Mouse (Mus musculus) c-Kit-positive CD71-positive TER-119-negative erythroid progenitor cells, embryonic 14.5 days (primary cell): ENCODE results near the gene Zzz3.

ENCODE experiments used
- DNase-seq: peaks from one replicate; pipeline ENCODE4 v3.0.0-alpha.2; 2013; ENCODE audit warnings: low read depth

The Zzz3 gene

DNA sequence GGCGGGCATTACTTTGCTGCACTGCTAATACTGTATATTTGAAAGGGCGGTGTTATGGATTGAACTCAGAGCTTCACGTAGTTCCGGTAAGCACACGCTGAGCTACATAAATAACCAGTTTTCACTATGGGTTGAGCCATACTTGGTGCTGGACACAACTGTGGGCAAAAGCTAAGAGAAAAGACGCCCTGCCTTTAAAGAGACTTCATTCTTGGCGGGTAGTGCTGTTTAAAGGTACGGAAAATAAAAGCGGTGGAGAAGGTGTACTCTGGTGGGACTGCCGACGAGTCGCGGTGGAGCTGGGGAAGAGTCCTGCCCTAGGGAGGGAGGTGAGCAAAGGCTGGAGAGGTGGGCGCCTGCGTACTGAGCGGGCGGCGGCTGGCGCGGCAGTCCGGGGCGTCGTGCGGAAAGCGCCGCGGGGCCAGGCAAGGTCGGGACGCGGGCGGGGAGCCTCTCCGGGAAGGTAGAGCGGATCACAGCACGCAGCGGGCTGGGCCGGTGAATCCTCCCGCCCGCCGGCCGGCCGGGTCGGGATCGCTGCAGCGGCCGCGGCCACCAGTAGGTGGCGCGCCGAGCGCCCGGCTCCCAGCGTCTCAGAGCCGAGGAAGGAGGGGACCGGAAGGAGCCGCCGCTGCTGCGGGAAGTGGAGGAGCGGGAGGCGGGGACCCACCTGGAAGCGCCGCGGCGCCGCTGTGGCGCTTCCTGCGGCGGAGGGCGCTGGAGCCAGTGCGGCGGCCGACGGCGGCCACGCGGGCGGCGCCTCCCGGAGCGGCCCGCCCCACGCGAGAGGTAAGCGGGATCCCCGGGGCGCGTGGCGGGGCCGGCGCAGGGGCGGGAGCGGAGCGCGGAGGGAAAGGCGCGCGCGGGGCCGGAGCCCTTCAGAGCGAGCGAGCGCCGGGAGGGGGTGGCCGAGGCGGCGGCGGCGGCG lies at the start of gene Zzz3:
Gene Zzz3, plus strand, starts transcription at position 124 of the 928 bp plus-strand sequence.
- DNase-seq, result peak; percentile 69

DNA sequence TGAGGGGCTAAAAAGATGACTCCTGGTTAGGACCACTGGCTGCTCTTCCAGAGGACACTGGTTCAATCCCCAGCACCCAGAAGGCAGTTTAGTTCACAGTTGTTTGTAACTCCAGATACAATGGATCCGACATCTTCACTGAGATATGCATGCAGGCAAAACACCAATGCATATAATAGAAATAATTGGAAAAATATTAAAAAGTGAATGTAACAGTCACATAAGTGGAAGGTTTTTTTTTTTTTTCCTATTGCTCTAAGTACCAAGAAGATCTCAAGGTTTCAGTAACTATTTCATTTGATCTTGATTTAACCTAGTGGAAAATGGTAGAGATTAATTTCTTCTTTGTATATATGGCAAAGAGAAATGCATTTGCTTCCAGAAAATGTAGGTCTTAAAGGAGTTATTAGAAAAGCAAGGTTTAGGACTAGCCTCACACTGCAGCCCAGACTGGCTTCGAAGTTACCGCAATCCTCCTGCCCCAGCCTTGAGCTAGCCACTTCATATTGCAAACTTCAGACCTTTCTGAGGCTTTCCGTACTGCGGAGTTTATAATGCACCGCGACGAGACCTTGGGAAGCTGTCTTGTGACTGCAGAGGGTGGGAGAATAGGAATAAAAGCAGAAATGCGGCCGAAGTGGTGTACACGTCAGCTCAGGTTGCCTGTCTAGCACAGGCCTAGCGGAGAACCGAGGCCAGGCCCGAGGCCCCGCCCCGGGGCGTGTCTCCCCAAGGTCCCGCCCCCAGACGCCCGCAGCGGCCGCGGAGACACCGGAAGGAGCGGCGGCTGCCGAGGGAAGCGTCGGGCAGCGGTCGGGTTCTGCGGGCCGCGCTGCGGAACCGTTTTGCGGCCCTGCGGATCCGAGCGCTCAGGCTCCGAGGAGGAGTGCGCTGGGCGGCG lies 49.3 kb upstream of the Zzz3 start, which contains the start of gene Usp33:
Gene Usp33, plus strand, starts transcription at position 747 of the 901 bp plus-strand sequence.
- peak; percentile 70 for DNase-seq

DNA sequence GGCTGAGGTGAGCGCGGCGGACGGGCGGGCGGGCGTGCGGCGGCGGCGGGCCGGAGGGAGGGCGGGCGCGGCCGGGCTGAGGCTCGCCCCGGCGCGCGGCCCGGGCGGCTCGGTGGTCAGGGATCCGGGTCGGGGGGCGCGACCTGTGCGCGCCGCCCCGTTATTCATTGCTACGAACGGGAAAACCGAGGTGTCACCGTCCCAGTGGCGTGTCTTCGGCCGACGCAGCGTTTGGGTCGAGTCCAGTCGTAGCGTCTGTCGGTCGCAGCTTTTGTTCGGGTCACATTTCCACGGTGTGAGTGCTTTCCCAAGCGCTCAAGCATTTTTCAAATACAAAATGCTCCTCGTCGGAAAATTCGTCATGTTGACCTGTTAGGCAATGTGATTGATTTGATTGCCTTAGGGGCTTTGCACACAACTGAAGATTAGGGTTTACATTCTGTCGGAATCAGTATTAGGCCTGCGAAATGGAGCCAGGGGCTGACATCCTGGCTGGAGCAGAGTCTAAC lies 48.6 kb upstream of the Zzz3 start:
- DNase-seq, result peak; percentile 32

DNA sequence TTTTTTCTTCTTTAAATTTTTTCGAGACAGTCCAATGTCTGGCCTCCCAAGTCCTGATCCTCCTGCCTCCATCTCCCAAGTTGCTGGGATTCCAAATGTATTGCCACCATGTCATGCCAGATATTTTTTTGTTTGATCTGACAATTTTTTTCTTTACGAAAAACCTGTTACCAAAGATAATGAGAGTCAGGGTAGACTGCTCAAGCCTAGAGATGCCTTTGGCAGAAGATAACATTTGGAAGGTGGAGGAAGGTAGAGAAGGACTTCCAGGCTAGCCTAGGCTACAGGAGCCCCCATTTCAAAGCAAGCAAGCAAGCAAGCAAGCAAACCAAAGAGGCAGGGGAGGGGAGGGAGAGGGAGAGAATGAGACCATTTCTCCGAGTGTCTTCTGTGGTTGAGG lies 48.0 kb upstream of the Zzz3 start:
- DNase-seq, result peak; percentile 44

DNA sequence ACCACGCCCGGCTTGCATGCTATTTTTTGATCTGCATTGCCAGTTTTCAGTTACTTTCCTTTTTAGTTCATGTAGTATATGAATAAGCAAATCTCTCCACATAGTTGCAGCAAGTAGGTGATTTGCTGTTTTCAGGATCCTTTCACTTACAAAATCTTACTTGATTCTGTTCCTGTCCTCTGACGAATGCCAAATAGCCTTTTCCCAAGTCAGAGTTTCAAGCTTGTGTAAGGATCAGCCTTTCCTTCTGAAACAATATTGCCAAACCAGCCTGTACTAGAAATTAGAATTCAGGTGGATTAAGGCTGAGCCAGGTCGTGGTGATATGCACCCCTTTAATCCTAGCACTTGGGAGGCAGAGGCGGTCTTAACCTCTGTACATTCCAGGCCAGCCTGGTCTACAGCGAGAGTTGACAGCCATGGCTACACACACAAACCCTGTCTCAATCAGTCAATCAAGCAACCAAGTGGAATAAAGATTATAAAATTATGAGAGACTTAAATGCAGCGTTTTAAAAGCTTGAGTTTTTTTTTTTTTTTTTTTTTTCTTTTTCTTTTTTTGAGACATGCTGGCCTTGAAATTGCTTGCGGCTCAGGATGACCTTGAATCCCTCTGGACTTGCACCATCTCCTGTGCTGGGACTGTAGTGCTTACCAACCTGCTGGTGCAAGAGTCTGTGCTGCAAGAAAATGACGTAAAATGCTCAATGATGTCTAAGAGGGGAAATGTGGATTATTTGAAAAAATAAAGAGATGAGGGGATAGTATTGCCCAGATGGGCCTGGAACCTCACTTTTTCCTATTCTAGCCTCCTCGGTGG lies 47.1 kb upstream of the Zzz3 start:
- no peak for DNase-seq

DNA sequence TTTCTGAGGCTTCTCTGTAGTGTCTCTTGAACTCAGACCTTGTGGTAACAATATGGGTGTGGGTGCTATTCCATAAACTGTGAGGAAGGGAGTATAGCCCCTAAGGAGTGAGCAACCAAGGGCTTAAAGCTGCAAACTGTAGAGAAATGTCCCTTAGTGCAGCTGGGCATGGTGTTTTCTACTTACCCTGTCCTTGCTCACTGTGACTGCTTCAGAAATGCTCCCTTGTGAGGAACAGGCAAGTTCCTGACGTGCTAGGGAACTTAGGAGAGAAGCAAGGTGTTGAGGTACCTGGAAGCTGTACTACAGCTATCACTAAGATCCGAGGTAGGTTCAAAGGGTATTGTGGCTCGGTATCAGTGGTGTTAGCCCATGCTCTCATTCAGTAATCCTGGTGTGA lies 44.8 kb upstream of the Zzz3 start:
- no peak for DNase-seq

DNA sequence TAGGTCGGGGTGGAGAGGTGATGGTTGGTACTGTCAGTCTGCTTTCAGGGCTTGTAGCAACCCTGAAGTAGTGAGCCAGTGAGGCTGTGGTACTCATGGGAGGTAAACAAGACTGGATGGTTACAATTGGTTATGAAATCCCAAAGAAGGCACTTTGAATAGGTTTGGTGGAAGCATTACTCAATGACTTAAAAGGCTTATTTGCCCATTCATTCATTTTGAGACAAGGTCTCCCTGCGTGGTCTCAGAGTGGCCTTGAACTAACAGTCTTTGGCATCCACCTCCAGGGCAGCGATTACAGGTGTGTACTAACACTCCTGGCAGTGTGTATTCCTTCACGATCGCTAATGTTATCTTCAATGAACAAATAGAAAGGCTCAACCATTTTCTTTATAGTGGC lies 44.3 kb upstream of the Zzz3 start:
- no peak for DNase-seq

DNA sequence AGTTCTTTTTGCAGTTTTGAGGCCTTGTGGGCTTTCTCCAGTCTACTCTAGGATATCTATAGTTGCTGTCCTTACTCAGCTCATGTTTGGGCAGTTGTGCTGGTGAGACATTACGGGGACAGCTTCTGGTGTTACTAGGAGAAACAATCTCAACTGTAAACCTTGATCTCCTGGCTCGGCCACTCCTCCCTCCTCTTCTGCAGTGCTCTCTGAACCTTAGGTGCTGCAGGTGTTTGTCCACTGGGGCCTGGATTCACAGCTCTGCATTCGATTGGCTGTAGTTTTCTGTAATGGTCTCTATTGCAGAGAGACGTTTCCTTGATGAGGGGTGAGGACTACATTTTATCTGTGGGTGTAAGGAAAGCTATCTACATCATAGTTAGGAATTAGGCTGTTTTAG lies 43.0 kb upstream of the Zzz3 start:
- no peak for DNase-seq

DNA sequence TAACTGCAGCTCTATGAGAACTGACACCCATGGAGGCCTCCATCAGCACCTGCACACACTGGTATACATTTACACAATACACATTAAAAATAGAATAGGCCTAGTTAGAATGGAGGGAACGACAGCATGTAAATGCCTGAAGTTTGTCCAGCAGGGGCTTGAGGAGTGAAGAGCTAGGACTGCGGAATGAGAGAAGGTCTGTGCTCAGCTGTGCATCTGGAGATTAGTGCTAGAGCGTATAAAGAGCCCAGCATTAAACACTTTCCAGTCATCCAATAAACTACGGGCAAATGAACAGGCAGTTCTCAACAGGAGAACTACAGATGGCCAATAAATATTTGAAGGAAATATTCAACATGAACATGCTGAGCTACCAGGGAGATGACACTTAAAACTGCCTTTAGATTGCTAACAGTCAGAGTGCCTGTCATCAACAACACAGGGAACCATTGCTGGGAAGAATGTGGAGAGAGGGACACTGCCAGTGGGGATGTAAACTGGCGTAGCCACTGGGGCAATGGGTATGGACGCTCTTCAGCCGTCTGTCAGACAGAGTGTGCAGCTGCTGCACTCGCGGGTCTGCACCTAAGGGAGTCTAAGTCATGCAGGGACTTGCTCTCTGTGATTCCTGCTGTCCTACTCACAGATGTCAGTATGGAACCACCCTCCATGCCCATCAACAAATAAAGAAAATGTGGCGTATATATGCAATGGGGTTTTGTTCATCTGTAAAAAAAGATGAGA lies 41.7 kb upstream of the Zzz3 start:
- no peak for DNase-seq

DNA sequence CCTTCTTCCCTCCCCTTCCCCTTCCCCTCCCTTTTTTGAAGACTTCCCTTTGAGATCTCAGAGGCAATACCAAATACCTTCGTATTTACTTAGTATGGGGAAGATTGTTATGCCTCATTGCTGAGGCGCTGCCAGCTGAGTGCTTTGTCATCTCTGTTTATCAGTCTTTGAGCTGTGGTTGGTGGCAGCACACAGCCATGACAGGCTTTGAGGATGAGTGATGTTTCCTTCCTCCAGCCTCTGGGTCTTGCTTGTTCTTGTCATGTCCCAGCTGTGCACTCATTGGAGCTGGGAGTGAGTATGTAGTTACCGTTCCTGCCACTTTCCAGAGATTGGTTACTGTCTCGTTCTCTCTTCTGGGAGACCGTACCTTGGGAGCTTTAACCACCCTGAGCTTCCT lies 39.9 kb upstream of the Zzz3 start:
- DNase-seq, result peak; percentile 53

DNA sequence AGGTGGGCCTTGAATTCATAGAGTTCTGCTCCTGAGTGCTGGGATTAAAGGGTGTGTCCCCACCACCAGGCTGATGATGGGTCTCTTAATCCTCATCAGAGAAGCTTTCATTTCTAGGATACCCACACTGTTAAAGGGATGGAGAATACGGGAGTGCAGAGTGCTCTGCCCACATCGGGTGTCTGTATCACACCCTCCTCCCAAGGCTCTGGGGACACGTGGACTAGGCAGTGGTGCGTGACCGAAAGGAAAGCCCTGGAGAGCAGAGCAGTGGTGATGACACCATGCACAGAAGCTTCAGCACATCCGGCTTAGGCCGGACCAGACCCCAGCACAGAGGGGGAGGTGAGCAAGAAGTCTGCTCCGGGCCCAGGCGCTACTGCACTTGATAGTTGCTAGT lies 38.5 kb upstream of the Zzz3 start:
- no peak for DNase-seq

DNA sequence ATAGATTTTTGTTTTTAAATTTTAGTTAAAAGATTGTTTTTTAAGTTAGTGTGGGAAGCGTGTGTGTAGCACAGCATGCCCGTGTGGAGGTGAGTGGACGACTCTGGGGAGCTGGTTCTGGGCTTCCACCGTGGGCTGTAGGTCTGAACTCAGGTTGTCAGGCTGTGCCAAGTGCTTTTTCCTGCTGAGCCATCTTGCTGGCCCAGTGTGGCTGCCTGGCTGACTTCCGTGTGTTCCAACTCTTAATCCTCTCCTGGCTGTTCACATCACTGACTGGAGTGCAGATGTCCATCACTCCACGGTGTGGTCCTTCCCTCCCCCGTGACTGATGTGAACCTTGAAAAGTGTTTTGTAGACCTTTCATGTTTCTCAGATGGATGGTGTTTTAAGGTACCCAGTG lies 36.1 kb upstream of the Zzz3 start:
- no peak for DNase-seq

DNA sequence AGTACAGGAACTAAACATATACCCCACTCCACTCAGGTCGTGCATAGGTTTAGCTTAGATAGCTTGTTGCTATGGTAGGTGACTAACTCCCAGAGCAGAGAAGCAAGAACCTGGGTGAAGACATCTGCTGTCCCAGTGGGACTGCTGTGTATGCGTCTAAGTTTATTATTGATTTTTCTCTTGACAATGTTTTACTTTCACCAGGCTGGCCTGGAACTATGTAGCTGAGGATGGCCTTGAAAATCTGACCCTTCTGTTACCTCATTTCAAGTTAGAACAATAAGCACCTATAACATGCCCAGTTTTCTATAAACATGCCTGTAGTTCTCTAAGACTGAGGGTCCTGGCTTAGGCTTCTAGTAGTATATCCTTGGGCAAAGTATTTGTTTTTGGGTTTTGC lies 31.1 kb upstream of the Zzz3 start:
- DNase-seq, result no peak

DNA sequence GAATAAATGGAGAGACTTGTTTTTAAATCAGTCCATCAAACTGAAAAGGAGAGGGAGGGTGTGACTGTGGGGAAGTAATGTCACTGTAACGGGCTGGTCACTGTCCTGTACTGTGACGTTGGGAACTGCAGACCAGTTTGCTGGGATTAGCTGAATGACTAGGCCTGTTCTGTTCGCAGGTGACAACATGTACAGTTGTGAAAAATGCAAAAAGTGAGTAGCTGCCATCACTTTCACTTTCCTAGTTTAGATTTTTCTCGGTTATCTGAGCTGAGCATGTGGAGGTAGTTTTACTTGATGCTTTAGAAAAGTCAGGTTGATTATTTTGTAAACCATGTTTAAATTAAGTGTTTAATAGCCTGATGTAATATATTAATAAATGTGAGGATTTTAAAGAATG lies 19.2 kb upstream of the Zzz3 start:
- DNase-seq, result no peak

DNA sequence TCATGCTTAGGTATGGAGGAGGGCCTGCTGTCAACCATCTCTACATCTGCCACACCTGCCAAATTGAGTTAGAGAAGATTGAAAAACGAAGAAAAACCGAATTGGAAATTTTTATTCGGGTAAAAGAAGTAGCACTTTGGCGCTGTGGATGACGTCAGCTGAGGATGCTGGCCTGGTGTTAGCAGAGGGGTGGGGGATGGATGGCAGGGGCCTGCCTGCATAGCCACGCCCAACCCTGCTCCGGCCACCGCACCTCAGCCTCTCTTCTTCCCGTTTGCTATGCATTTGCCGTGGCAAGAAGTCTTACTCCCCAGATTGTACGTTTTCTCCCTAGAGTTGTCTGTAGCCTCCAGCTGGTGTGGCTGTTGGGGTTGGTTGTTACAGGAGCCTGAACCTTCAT lies 11.2 kb upstream of the Zzz3 start:
- DNase-seq, result no peak

DNA sequence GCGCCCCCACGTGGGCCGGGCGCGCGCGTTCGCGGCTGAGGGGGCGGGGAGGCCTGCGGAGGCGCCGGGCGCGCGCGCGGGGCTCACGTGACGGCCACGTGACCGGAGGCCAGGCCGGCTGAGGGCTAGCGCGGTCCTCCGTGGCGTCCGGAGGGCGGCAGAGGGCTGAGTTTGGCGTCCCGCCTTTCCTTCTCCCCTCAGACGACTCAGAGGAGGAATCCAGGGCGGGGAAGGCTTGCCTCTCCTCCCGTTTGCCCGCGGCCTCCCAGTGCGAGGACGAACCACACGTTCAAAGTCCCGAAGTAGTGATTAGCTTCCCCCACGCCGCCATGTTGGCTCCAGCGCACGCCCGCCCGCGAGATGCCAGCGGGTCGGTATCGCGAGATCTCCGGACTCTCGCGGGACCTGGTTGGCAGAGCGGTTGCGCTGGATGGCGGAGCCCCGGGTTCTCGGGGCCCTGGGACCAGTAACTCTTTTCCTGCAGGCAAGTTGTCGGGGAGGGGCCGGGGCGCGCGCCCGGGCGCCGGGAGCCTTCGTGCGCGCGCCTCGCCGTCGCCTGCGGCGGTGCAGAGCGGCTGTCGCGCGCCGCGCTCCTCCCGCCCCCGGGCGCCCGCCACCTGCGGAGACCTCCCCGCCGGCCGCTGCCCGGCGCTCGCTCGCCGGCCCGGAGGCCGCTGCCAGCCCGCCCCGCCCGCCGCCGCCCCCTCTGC lies 1.2 kb downstream of the Zzz3 start:
- DNase-seq, result peak; percentile 94

DNA sequence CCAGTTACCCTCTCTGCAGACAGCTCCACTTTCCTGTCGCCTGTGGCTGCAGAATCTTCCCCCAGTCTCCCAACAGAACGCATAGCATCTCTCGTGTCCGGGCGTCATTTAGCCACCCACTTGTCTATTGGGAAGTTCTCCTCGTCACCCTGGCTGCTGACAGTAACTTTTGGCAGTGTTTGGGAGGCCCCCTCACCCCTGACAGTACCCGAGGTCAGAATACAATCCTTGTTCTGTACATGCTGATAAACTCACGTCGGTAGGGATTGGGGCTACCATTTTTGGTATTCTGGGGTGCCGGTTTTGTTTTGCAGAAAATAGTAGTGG lies 1.7 kb downstream of the Zzz3 start:
- DNase-seq, result peak; percentile 37

DNA sequence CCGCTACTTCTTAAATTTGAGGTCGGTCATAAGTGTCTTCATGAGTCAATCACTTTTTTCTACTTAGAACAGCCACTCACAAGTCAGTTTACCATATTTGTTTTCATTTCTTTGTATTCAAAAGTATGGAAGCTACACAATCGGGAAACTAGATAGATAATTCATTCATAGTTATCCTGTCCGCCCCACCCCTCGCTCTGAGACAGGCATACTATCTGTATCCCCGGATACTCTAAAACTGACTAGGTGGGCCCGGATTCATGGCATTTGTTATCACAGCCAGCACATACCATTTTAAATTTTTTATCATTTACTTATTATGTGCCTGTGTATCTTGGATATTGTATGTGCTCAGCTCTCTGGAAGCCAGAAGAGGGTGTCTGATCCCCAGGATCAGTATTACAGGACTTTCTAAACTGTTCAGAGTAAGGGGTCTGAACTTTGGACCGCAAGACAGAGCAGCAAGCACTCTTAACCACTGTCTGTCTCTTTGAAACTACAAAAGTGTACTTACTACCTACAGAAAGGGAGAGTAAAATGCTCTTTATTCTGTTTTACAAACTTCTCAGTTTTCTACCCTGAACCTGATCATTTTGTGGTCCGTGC lies 2.2 kb downstream of the Zzz3 start:
- peak; percentile 72 for DNase-seq

DNA sequence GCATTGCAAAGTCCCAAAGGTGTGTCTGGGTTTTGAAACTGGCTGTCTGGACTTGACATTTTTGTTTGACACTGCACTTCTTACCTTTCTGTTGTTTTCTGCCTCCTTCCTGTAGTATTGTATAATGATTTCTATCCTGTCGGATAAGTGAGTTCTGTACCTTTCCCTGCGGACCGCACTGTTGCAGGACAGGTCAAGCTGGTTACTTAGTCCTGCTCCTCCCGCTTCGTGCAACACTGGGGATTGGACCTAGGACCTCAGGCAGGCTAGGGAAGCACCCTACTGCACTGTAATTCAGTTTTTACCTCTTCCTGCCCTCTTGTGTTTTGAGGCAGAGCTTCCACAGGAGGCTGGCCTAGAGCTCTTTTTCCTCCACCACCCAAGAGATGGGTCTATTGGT lies 5.2 kb downstream of the Zzz3 start:
- DNase-seq, result no peak

DNA sequence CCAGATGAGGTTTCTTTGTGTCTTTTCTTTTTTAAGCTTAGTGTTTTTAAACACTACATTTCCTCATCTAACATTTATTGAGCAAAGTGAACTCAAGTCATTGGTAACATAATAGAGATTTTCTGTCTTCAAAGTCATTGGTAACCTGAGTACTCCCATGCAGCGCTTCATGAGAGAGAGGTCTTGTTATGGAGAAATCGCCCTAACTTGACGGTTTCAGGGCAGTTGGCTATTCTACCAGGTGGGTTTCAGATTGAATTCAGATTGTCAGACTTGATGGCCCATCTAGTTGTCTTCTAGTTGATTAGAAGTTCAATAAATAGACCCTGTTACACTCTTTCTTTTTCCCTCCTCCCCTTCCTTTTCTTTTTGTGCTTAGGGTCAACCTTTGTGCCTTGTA lies 5.6 kb downstream of the Zzz3 start:
- no peak for DNase-seq
